Mouse (Mus musculus): ENCODE results near the gene Car10.

- TF ChIP-seq CTCF (IDR thresholded peaks at IDR 0.05; ENCODE audit: low read depth) (no peak), EP300 (optimal IDR thresholded peaks at IDR 0.05) (no peak)
Observed at GRCm38 (mm10) chr11:93251766-93252165, 153.9 kb downstream of the Car10 start.
